Mouse (Mus musculus) stomach, embryonic 14.5 days (tissue): ENCODE measurements around the gene Slc46a1. TPM values are rescaled to one million over a fixed set of nuclear protein-coding genes. Genes with fewer than 3 reads are reported as not detected.

Experiments used
- ATAC-seq: fragments of 200-750 bp; cut with Nextera tagmentation; 2 replicates; pipeline ENCODE4 v1.8.0; 2017; ENCODE audit warnings: low read depth, moderate TSS enrichment; ENCODE audit not compliant: insufficient number of reproducible peaks, insufficient read depth, low FRiP score
- H3K27ac ChIP-seq: fragments of 300-500 bp; sonication (generic); 2 replicates; pipeline ENCODE4 v1.5.1; 2014; ENCODE audit warnings: mild to moderate bottlenecking, low read length, moderate library complexity, mixed read lengths
- H3K27me3 ChIP-seq: fragments of 300-500 bp; sonication (generic); 2 replicates; pipeline ENCODE4 v1.6.1; 2014; ENCODE audit warnings: low read length, control low read depth, mixed read lengths; ENCODE audit not compliant: control insufficient read depth, insufficient read depth
- H3K36me3 ChIP-seq: fragments of 300-500 bp; sonication (generic); 2 replicates; pipeline ENCODE4 v1.6.1; 2014; ENCODE audit warnings: mild to moderate bottlenecking, control low read depth, low read length, moderate library complexity, mixed read lengths; ENCODE audit not compliant: control insufficient read depth, insufficient read depth
- H3K4me1 ChIP-seq: fragments of 300-500 bp; sonication (generic); 2 replicates; pipeline ENCODE4 v1.6.1; 2014; ENCODE audit warnings: low read length, control low read depth, mixed read lengths; ENCODE audit not compliant: control insufficient read depth, insufficient read depth
- H3K4me2 ChIP-seq: fragments of 300-500 bp; sonication (generic); replicated peaks from 2 replicates; pipeline ENCODE4 v1.6.1; 2014; ENCODE audit warnings: low read depth, low read length, control low read depth
- H3K4me3 ChIP-seq: fragments of 300-500 bp; sonication (generic); 2 replicates; pipeline ENCODE4 v1.5.1; 2014; ENCODE audit warnings: low read depth, low read length, control low read depth
- H3K9ac ChIP-seq: fragments of 300-500 bp; sonication (generic); replicated peaks from 2 replicates; pipeline ENCODE4 v1.6.1; 2014; ENCODE audit warnings: low read depth, mild to moderate bottlenecking, control low read depth, low read length, moderate library complexity, mixed read lengths
- H3K9me3 ChIP-seq: fragments of 300-500 bp; sonication (generic); 2 replicates; pipeline ENCODE4 v1.6.1; 2016; ENCODE audit warnings: low read depth, low read length, control low read depth; ENCODE audit not compliant: control insufficient read depth
- WGBS: fragments of 180-500 bp; shearing (Covaris S2); extraction: QIAGEN DNeasy Blood & Tissue Kit; methylation state at CpG from one replicate; pipeline ENCODE4 v1.1.7; 2014; 5-methylcytosine and 5-hydroxymethylcytosine counted together
- polyA plus RNA-seq: library from polyadenylated mRNA; unstranded; fragments of >200 nt; fragmentation: Nextera tagmentation; extraction: Ambion mirVana; gene quantifications from 2 replicates; pipeline ENCODE4 v1.2.1, GENCODE M21; 2014

Gene Slc46a1
- polyA plus RNA-seq, 1 experiment from 2014 or later = 14.3 TPM

DNA sequence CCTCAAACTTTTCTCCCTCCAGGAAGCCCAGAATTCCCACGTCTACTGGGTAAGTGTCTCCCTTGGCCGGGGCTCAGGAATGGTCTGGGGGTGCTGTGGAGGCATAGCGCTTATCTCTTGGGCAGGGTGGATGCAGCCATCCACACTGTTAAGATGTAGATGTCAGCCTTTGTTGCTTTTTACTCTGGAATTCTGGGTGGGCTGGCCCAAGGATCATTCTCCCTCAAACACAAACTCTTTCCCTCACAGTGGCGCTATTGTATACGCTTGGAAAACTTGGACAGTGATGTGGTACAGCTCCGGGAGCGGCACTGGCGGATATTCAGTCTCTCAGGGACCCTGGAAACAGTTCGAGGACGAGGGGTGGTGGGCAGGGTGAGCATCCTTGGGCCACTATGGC, 53.4 kb downstream of the Slc46a1 start:
- Histone ChIP-seq H3K4me1 (no peaks in the 10 kb centered on the region), H3K27me3 (no peaks in the 10 kb centered on the region), H3K27ac (no peak overlapping the region), H3K9me3 (no peaks in the 10 kb centered on the region), H3K4me2 (no peak overlapping the region), H3K4me3 (no peak overlapping the region), H3K9ac (no peak overlapping the region), H3K36me3 (peaks cover 73% of the 10 kb centered on the region)
- WGBS = 92% methylated on average over 10 of the region's 10 CpGs
- ATAC-seq = no peak

Other genes starting within 250 kb of the Slc46a1 start
- 101 and 102 TPM in 2 replicates for gene Sdf2, start 220.0 kb upstream of the Slc46a1 start, polyA plus RNA-seq
- 25.3 and 26.2 TPM in 2 replicates for gene Supt6, start 219.7 kb upstream of the Slc46a1 start, polyA plus RNA-seq
- 98.3 and 98.7 TPM in 2 replicates for gene 2610507B11Rik, start 203.9 kb upstream of the Slc46a1 start, polyA plus RNA-seq
- gene BC030499, start 174.9 kb upstream of the Slc46a1 start, polyA plus RNA-seq = 0.17 and 0.32 TPM in 2 replicates
- gene Spag5, start 164.2 kb upstream of the Slc46a1 start, polyA plus RNA-seq = 40.5 and 44.6 TPM in 2 replicates
- 18.8 and 21.2 TPM in 2 replicates for gene Aldoc, start 142.7 kb upstream of the Slc46a1 start, polyA plus RNA-seq
- gene Pigs, start 137.3 kb upstream of the Slc46a1 start, polyA plus RNA-seq = 67.7 and 69.8 TPM in 2 replicates
- gene Unc119, start 122.2 kb upstream of the Slc46a1 start, polyA plus RNA-seq = 45.9 and 47.5 TPM in 2 replicates
- gene Foxn1, start 79.1 kb upstream of the Slc46a1 start, polyA plus RNA-seq = 0.45 and 0.64 TPM in 2 replicates
- gene Slc13a2, start 43.5 kb upstream of the Slc46a1 start, polyA plus RNA-seq = 0.10 TPM in 2 replicates
- gene Sarm1, start 32.1 kb downstream of the Slc46a1 start, polyA plus RNA-seq = 2.1 and 3.6 TPM in 2 replicates
- gene Vtn, start 33.4 kb downstream of the Slc46a1 start, polyA plus RNA-seq = 0.81 and 5.4 TPM in 2 replicates
- not detected in 2 replicates for gene Sebox, start 37.8 kb downstream of the Slc46a1 start, polyA plus RNA-seq
- 52.1 and 52.9 TPM in 2 replicates for gene Tmem199, start 46.5 kb downstream of the Slc46a1 start, polyA plus RNA-seq
- gene Poldip2, start 46.5 kb downstream of the Slc46a1 start, polyA plus RNA-seq = 131 and 135 TPM in 2 replicates
- gene Tnfaip1, start 70.6 kb downstream of the Slc46a1 start, polyA plus RNA-seq = 81.2 and 82.9 TPM in 2 replicates
- 126 and 142 TPM in 2 replicates for gene Ift20, start 70.7 kb downstream of the Slc46a1 start, polyA plus RNA-seq
- gene Tmem97, start 85.1 kb downstream of the Slc46a1 start, polyA plus RNA-seq = 88.5 and 113 TPM in 2 replicates
- 10.1 and 13.4 TPM in 2 replicates for gene Nlk, start 231.7 kb downstream of the Slc46a1 start, polyA plus RNA-seq